Mouse (Mus musculus) adrenal gland, postnatal 10 days (tissue): ENCODE data around the gene Ccdc9. TPM values are rescaled to one million over a fixed set of nuclear protein-coding genes. Genes with fewer than 3 reads are reported as not detected.

Experiments used
- DNase-seq: peaks from one replicate; pipeline ENCODE4 v3.0.0; 2021; ENCODE audit warnings: mixed read lengths
- long read RNA-seq, 2 experiments: library from polyadenylated mRNA; stranded (forward); transcript quantifications; one replicate each; pipeline ENCODE4 v2.0.0; 2021
- total RNA-seq, 2 experiments: library from RNA; stranded (reverse); gene quantifications; 2 replicates each; pipeline ENCODE4 v1.2.3; 2021

Ccdc9 gene
- 10 to 100 TPM; 54.7 to 67.5 TPM for total RNA-seq
- long read RNA-seq, experiment 1, partial matches to known transcripts, result 15 of 39 reads
- long read RNA-seq, experiment 1, other reads (novel, unspliced or antisense), result 24 of 39 reads
- long read RNA-seq, experiment 2, partial matches to known transcripts, result 19 of 35 reads
- long read RNA-seq, experiment 2, other reads (novel, unspliced or antisense), result 15 of 35 reads

DNA sequence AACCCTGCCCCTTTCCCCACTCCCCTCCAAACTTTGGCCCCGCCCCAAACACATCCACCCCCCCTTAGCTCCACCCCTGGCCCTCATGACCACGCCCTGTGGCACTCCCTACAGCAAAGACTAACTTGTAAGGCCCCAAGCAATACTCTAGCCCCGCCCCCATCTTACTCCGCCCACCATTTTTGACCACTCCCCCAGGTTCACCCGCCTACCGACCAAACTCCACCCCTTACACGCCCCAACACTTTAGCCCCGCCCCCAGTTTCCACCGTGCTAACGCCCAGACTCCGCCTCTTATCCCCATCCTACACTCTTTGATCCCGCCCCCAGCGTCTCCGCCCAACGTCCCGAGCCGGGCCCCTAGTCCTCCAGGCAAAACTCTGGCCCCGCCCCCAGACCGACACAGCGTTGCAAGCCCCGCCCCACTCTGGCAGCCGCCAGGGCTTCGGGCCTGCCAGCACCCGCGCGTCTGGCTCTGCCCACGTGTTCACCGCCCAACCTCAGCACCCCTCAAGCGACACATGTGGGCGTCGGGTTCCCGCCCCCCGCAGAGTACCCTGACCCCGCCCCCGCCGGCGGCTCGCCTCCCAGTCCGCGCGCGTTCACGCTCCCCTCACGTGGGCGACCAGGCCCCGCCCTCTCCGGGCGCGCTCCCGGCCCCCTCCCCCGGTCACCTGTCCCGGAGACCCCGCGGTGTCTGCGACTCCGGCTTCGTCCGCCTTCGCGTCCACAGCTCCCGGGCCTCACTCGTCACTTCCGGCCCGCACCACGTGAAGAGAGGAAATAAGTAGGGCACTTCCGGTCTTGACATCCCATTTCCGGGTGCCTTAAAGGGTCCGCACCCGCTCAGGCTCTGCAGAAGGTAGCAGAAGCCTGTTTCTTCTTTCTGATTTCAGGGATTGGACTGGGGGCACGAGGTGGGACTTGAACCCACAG is at the start of gene Ccdc9:
Ccdc9 (minus strand) TSS at position 770 of the 936 bp plus-strand sequence.
- DNase-seq, result peak; percentile 100

- DNase-seq, result no peak
Measured at GRCm38 (mm10) chr7:16329146-16329545, 42.6 kb upstream of the Ccdc9 start.

DNA sequence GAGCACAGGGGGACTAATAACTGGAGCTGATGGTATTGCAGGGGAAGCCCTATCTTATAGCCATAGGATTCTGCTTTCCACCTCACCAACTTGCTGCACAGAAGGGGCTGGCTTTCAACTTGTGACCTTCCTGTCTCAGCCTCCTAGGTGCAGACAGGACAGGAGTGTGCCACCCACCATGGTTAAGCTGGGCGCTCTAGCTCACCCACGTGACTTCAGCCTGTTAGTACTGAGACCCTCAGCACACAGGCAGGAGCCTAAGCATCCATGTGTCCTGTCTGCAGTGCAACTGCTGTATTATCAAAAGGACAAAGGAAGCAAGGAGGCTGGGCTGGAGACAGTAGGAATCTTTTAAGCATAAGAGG is 40.0 kb upstream of the Ccdc9 start:
- DNase-seq, result no peak

- peak; percentile 77 for DNase-seq
Measured at GRCm38 (mm10) chr7:16325920-16326606, 39.5 kb upstream of the Ccdc9 start.

GRCm38 (mm10) chr7:16324661-16325060 is 38.1 kb upstream of the Ccdc9 start:
- no peak for DNase-seq

DNA sequence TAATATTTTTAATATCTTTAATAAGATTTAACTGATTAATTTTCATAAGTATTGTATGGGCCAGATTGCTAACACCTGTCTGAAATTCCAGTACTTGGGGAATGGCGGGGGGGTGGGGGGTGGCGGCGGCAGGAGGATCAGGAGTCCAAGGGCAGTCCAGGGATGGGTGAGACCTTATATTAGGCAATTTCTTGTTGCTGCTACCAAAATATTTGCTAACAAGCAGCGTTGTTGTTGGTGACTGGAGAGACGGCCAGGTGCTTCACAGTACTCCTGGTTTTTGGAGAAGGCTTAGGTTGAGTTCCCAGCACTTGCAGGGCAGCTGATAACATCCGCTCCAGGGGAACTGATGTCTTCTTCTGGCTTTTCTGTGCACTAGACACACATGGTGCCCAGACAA is 33.9 kb upstream of the Ccdc9 start:
- DNase-seq, result no peak

DNA sequence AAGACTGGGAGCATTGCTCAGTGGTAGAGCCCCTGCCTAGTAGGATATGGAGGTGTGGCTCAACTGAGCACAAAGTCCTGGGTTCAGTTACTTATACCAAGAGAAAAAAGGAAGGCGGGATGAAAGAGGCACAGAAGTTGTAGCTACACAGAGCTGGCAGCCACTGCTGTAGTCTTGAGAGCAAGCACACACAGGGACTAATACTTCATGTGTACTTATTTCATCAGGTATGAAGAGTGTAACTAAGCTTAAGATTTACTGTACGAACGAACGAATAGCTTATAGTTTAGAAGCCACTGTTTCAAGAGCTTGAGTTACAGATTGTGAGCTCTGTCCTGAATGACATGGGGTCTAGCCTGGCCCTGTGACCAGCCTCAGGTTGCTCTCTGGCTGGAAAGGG is 32.6 kb upstream of the Ccdc9 start:
- no peak for DNase-seq

GRCm38 (mm10) chr7:16317094-16317493 is 30.5 kb upstream of the Ccdc9 start:
- no peak for DNase-seq

GRCm38 (mm10) chr7:16315222-16315759 is 28.7 kb upstream of the Ccdc9 start:
- DNase-seq, result no peak

DNA sequence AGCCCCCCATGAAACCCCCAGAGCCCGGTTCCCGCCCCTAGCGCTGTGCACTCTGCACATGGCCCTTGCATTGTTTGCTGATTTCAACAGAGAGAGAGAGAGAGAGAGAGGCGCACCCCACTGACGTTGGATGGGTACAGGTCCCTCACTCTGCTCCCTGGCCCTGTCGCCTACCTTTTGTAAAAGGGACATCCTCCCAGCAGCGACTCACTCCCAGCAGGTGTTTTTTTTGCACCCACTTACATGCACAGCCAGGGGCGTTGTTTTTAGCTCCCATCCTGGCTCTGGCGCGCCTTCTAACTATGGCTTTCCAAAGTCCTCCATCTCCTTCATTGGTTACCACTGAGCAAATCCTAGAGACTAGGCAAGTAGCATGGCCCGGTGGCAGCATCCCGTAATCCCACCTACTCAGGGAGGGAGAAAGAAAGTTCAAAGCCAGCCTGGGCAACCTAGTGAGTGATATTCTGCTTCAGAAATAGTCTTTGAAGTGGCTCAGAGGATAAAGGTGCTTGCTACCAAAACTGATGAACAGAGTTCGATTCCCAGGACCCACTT is 27.7 kb upstream of the Ccdc9 start:
- DNase-seq, result no peak

GRCm38 (mm10) chr7:16313481-16314220 is 27.1 kb upstream of the Ccdc9 start:
- peak; percentile 92 for DNase-seq

- peak; percentile 85 for DNase-seq
Measured at GRCm38 (mm10) chr7:16312672-16313311, 26.2 kb upstream of the Ccdc9 start.

- DNase-seq, result peak; percentile 61
Measured at GRCm38 (mm10) chr7:16312011-16312671, 25.5 kb upstream of the Ccdc9 start.

- DNase-seq, result peak; percentile 33
Measured at GRCm38 (mm10) chr7:16311453-16312004, 24.9 kb upstream of the Ccdc9 start.

DNA sequence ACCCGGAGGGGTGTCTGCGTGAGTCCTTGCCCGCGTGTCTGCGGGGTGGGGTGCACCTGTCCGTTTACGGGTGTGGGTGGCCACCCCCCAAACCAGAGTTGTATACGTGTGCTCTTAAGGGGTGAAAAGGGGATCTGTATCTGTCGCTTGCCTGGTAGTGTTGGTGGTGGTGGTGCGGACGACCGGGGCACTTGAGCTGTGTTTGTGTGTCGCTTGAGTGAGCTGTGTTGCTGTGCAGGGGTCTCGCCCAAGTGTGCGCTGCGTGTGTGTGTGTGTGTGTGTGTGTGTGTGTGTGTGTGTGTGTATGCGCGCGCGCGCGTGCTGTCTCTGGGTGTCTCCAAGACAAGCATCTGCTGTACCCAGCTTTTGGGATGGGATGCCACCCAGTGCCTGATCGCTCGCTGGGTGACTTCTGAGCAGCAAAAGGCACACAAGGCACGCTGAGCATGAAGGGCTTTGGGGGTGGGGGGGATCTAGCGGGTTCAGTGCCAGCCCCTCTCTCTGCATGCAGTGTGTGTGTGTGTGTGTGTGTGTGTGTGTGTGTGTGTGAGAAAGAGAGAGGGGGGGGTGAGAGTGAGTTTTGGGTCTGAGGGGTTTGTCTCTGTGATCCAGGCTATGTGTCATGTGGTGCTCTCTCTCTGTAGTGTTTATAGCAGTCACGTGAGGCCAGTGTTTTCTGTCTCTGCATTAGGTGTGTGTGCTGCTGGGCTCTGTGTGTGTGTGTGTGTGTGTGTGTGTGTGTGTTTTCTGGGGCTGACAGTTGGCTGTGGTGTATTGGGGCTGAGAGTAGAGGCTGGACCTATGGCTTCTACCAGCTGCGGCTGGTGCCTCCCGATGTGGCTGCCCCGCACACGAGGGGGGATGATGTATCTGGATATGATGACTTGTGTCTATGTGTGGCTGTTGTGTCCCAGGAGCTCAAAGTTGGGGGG is 24.2 kb upstream of the Ccdc9 start:
- DNase-seq, result peak; percentile 61

DNA sequence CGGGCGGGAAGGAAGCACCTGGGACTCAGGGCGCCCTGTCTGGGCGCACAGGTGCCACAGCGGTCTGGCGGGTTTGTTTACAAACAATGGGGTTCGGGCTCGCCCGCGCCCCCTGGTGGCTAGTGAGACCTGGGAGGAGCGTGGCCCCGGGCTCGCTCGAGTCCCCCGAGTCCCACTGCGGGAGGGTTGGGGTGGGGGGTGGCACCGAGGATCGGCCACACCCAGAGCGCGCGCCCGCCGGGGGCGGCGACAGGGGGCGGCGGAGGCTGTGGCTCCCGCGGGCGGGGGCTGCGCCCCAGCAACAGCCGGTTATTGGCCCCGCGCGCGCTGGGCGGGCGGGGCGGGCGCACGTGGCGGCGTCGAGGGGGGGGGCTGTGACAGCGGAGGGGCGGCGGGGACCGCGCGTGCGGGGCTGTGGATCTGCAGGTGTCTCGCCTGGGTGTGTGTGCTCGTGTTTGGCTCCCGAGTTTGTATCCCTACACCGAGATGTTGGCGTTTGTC is 23.5 kb upstream of the Ccdc9 start:
- DNase-seq, result peak; percentile 92

DNA sequence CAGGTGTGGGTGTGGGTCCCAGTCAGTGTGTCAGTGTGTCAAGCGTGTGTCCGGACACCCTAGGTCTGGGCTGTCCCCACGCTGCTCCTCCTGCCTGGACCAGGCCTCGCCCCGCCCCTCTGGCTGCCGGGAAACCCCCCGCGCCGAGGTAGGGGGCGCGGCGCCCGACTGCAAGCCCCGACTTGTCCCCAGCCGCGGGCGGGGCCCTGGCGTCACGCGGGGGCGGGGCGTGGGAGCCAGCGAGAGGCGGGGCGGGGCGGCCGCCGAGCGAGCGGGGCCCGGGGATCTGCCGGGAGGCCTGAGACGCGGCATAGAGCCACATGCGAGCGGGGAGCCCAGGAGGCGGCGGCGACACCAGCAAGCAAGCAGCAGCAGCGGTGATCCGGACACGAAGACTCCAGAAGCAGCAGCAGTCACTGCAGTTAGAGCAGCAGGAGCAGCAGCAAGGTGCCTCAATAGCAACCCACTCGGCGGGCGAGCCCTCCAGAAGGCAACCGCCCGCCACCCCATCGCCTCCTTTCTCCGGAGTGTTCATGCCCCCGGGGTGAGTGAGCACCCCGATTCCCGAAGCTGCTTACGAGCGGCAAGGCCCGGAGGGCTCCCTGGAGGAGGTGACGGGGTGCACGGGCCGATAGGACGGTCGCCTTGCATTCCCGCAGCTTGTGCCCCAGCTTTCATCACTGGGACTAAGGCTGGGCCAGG is 22.9 kb upstream of the Ccdc9 start:
- peak; percentile 95 for DNase-seq
